Mouse (Mus musculus): ENCODE measurements at regions not wholly inside any gene's neighbourhood (a gene's known extent, or its start where the extent isn't known, plus 50 kb on each side); places are given as distances from the start of the nearest gene placed in this dataset.

DNA sequence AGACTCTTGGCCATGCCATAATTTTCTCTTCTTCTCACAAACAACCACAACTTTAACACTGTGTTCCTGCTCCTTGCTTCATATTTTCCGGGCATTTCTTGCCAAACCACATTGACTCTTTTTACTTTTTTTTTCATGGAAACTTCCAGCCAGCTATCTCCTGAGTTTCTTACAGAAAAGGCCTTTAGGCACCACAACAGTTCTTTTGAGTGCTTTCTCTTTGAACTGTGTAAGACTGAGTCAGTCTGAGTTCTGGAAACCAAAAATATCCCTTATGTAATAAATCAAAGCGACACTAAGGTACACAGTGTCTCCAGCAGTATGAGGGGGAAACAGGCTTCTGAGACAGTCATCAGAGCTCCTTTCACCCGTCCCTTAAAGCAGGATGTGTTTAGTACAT lies 337.6 kb upstream of the Impad1 start:
- H3K4me3 ChIP-seq (ENCODE audit: low read depth, low read length), result no peak overlapping the region
- no peak for DNase-seq (ENCODE audit: low spot score)
- no peak overlapping the region for H3K9ac ChIP-seq (replicated peaks; ENCODE audit: low read length)
- H3K36me3 ChIP-seq (replicated peaks; ENCODE audit: control insufficient read depth, insufficient read depth, low read depth, low read length), result no peaks in the 10 kb centered on the region
- no peak overlapping the region for H3K27ac ChIP-seq (replicated peaks; ENCODE audit: low read depth, low read length)
- no peak for ATAC-seq (replicated peaks; ENCODE audit: insufficient number of reproducible peaks, low FRiP score, low TSS enrichment, low read depth)
- no peaks in the 10 kb centered on the region for H3K4me1 ChIP-seq (ENCODE audit: control insufficient read depth, insufficient read depth, low read length)
- no peaks in the 10 kb centered on the region for H3K27me3 ChIP-seq (ENCODE audit: control insufficient read depth, insufficient read depth, low read length)
- 70% methylated on average over 3 of the region's 3 CpGs for WGBS
- no peak overlapping the region for H3K4me2 ChIP-seq (ENCODE audit: low read depth, low read length)
- no peaks in the 10 kb centered on the region for H3K9me3 ChIP-seq (replicated peaks; ENCODE audit: control insufficient read depth, low read length)

- no peak for DNase-seq (ENCODE audit: low spot score)
- Histone ChIP-seq H3K27me3 (ENCODE audit: control insufficient read depth, insufficient read depth, low read length) (no peaks in the 10 kb centered on the region), H3K4me2 (ENCODE audit: low read depth, low read length) (no peak overlapping the region), H3K27ac (replicated peaks; ENCODE audit: low read depth, low read length) (no peak overlapping the region), H3K4me1 (ENCODE audit: control insufficient read depth, insufficient read depth, low read length) (no peaks in the 10 kb centered on the region), H3K4me3 (ENCODE audit: low read depth, low read length) (no peak overlapping the region), H3K9ac (replicated peaks; ENCODE audit: low read length) (no peak overlapping the region), H3K9me3 (replicated peaks; ENCODE audit: control insufficient read depth, low read length) (no peaks in the 10 kb centered on the region), H3K36me3 (replicated peaks; ENCODE audit: control insufficient read depth, insufficient read depth, low read depth, low read length) (no peaks in the 10 kb centered on the region)
- no peak for ATAC-seq (replicated peaks; ENCODE audit: insufficient number of reproducible peaks, low FRiP score, low TSS enrichment, low read depth)
- 83% methylated on average over 2 of the region's 2 CpGs for WGBS
These were observed 332.9 kb upstream of the Impad1 start for GRCm38 (mm10) chr4:5126059-5126458.

- no peak overlapping the region for H3K4me2 ChIP-seq (ENCODE audit: low read depth, low read length)
- H3K4me1 ChIP-seq (ENCODE audit: control insufficient read depth, insufficient read depth, low read length), result no peaks in the 10 kb centered on the region
- no peak for ATAC-seq (replicated peaks; ENCODE audit: insufficient number of reproducible peaks, low FRiP score, low TSS enrichment, low read depth)
- no peaks in the 10 kb centered on the region for H3K36me3 ChIP-seq (replicated peaks; ENCODE audit: control insufficient read depth, insufficient read depth, low read depth, low read length)
- WGBS, result 90% methylated on average over 3 of the region's 3 CpGs
- no peak overlapping the region for H3K27ac ChIP-seq (replicated peaks; ENCODE audit: low read depth, low read length)
- H3K27me3 ChIP-seq (ENCODE audit: control insufficient read depth, insufficient read depth, low read length), result no peaks in the 10 kb centered on the region
- no peak overlapping the region for H3K9ac ChIP-seq (replicated peaks; ENCODE audit: low read length)
- no peak for DNase-seq (ENCODE audit: low spot score)
- no peak overlapping the region for H3K4me3 ChIP-seq (ENCODE audit: low read depth, low read length)
- no peaks in the 10 kb centered on the region for H3K9me3 ChIP-seq (replicated peaks; ENCODE audit: control insufficient read depth, low read length)
These were observed 305.3 kb upstream of the Impad1 start for GRCm38 (mm10) chr4:5098411-5098810.

GRCm38 (mm10) chr4:5078723-5079122 lies 285.6 kb upstream of the Impad1 start:
- DNase-seq (ENCODE audit: low spot score) (no peak), ATAC-seq (replicated peaks; ENCODE audit: insufficient number of reproducible peaks, low FRiP score, low TSS enrichment, low read depth) (no peak)
- Histone ChIP-seq H3K4me2 (ENCODE audit: low read depth, low read length) (no peak overlapping the region), H3K9ac (replicated peaks; ENCODE audit: low read length) (no peak overlapping the region), H3K4me1 (ENCODE audit: control insufficient read depth, insufficient read depth, low read length) (no peaks in the 10 kb centered on the region), H3K36me3 (replicated peaks; ENCODE audit: control insufficient read depth, insufficient read depth, low read depth, low read length) (no peaks in the 10 kb centered on the region), H3K27ac (replicated peaks; ENCODE audit: low read depth, low read length) (no peak overlapping the region), H3K9me3 (replicated peaks; ENCODE audit: control insufficient read depth, low read length) (no peaks in the 10 kb centered on the region), H3K4me3 (ENCODE audit: low read depth, low read length) (no peak overlapping the region), H3K27me3 (ENCODE audit: control insufficient read depth, insufficient read depth, low read length) (no peaks in the 10 kb centered on the region)
- 45% methylated on average over 3 of the region's 3 CpGs for WGBS

GRCm38 (mm10) chr4:5074754-5075153 lies 281.6 kb upstream of the Impad1 start:
- Histone ChIP-seq H3K36me3 (replicated peaks; ENCODE audit: control insufficient read depth, insufficient read depth, low read depth, low read length) (no peaks in the 10 kb centered on the region), H3K9ac (replicated peaks; ENCODE audit: low read length) (no peak overlapping the region), H3K4me2 (ENCODE audit: low read depth, low read length) (no peak overlapping the region), H3K4me3 (ENCODE audit: low read depth, low read length) (no peak overlapping the region), H3K4me1 (ENCODE audit: control insufficient read depth, insufficient read depth, low read length) (no peaks in the 10 kb centered on the region), H3K27ac (replicated peaks; ENCODE audit: low read depth, low read length) (no peak overlapping the region), H3K27me3 (ENCODE audit: control insufficient read depth, insufficient read depth, low read length) (no peaks in the 10 kb centered on the region), H3K9me3 (replicated peaks; ENCODE audit: control insufficient read depth, low read length) (no peaks in the 10 kb centered on the region)
- 100% methylated on average over 1 of the region's 1 CpGs for WGBS
- ATAC-seq (replicated peaks; ENCODE audit: insufficient number of reproducible peaks, low FRiP score, low TSS enrichment, low read depth), result no peak
- DNase-seq (ENCODE audit: low spot score), result no peak

- no peak overlapping the region for H3K27ac ChIP-seq (replicated peaks; ENCODE audit: low read depth, low read length)
These were observed 278.1 kb upstream of the Impad1 start for GRCm38 (mm10) chr4:5071243-5071642.

GRCm38 (mm10) chr4:5059290-5059955 lies 266.3 kb upstream of the Impad1 start:
- DNase-seq (ENCODE audit: low spot score) (no peak), ATAC-seq (replicated peaks; ENCODE audit: insufficient number of reproducible peaks, low FRiP score, low TSS enrichment, low read depth) (no peak)
- H3K4me2 ChIP-seq (ENCODE audit: low read depth, low read length), result no peak overlapping the region
- no peak overlapping the region for H3K4me3 ChIP-seq (ENCODE audit: low read depth, low read length)
- no peaks in the 10 kb centered on the region for H3K4me1 ChIP-seq (ENCODE audit: control insufficient read depth, insufficient read depth, low read length)
- 71% methylated on average over 2 of the region's 2 CpGs for WGBS
- H3K9me3 ChIP-seq (replicated peaks; ENCODE audit: control insufficient read depth, low read length), result no peaks in the 10 kb centered on the region
- H3K27me3 ChIP-seq (ENCODE audit: control insufficient read depth, insufficient read depth, low read length), result no peaks in the 10 kb centered on the region
- H3K36me3 ChIP-seq (replicated peaks; ENCODE audit: control insufficient read depth, insufficient read depth, low read depth, low read length), result no peaks in the 10 kb centered on the region
- no peak overlapping the region for H3K27ac ChIP-seq (replicated peaks; ENCODE audit: low read depth, low read length)
- no peak overlapping the region for H3K9ac ChIP-seq (replicated peaks; ENCODE audit: low read length)

More at GRCm38 (mm10) chr4:5071243-5071642, 278.1 kb upstream of the Impad1 start:
- no peaks in the 10 kb centered on the region for H3K9me3 ChIP-seq (replicated peaks; ENCODE audit: control insufficient read depth, low read length)
- no peak overlapping the region for H3K4me3 ChIP-seq (ENCODE audit: low read depth, low read length)
- DNase-seq (ENCODE audit: low spot score) (no peak), ATAC-seq (replicated peaks; ENCODE audit: insufficient number of reproducible peaks, low FRiP score, low TSS enrichment, low read depth) (no peak)
- 83% methylated on average over 4 of the region's 4 CpGs for WGBS
- no peaks in the 10 kb centered on the region for H3K27me3 ChIP-seq (ENCODE audit: control insufficient read depth, insufficient read depth, low read length)
- no peaks in the 10 kb centered on the region for H3K36me3 ChIP-seq (replicated peaks; ENCODE audit: control insufficient read depth, insufficient read depth, low read depth, low read length)
- H3K9ac ChIP-seq (replicated peaks; ENCODE audit: low read length), result no peak overlapping the region
- no peak overlapping the region for H3K4me2 ChIP-seq (ENCODE audit: low read depth, low read length)
- H3K4me1 ChIP-seq (ENCODE audit: control insufficient read depth, insufficient read depth, low read length), result no peaks in the 10 kb centered on the region

- Histone ChIP-seq H3K9ac (replicated peaks; ENCODE audit: low read length) (no peak overlapping the region), H3K4me3 (ENCODE audit: low read depth, low read length) (no peak overlapping the region), H3K4me2 (ENCODE audit: low read depth, low read length) (no peak overlapping the region), H3K4me1 (ENCODE audit: control insufficient read depth, insufficient read depth, low read length) (no peaks in the 10 kb centered on the region), H3K9me3 (replicated peaks; ENCODE audit: control insufficient read depth, low read length) (no peaks in the 10 kb centered on the region), H3K27ac (replicated peaks; ENCODE audit: low read depth, low read length) (no peak overlapping the region), H3K27me3 (ENCODE audit: control insufficient read depth, insufficient read depth, low read length) (no peaks in the 10 kb centered on the region), H3K36me3 (replicated peaks; ENCODE audit: control insufficient read depth, insufficient read depth, low read depth, low read length) (no peaks in the 10 kb centered on the region)
- DNase-seq (ENCODE audit: low spot score) (no peak), ATAC-seq (replicated peaks; ENCODE audit: insufficient number of reproducible peaks, low FRiP score, low TSS enrichment, low read depth) (no peak)
- 70% methylated on average over 2 of the region's 2 CpGs for WGBS
These were observed 236.8 kb upstream of the Impad1 start for GRCm38 (mm10) chr4:5029929-5030328.
